Mouse (Mus musculus) small intestine, adult 2 months (tissue): ENCODE measurements around the gene Nudt12.

Experiments used
- CTCF ChIP-seq: fragments of 200-500 bp; IDR thresholded peaks from 2 replicates; pipeline ENCODE4 v1.5.1; 2012; ENCODE audit warnings: low read depth, mild to moderate bottlenecking, control low read depth, inconsistent platforms, low read length, moderate library complexity, mixed read lengths; ENCODE audit not compliant: insufficient replicate concordance, insufficient read length; ENCODE audit errors: extremely low read depth
- POLR2A ChIP-seq: fragments of 200-500 bp; IDR thresholded peaks from 2 replicates; pipeline ENCODE4 v1.6.1; 2012; ENCODE audit warnings: low read depth, mild to moderate bottlenecking, control low read depth, inconsistent platforms, low read length, moderate library complexity

GRCm38 (mm10) chr17:59024502-59024901 lies 11.3 kb upstream of the Nudt12 start:
- no peak for TF ChIP-seq CTCF
- TF ChIP-seq POLR2A, result no peak
